Mouse (Mus musculus) adrenal gland, adult (tissue): Measurements from ENCODE around the gene Ptpn22.
"Not testable (repeated sequence)": the region's sequence is repeated elsewhere in the genome, so short reads cannot be mapped to it uniquely, and the experiment has no call there.

ENCODE experiments used
- DNase-seq, 2 experiments: peaks; one replicate each; pipeline ENCODE4 v3.0.0; 2022 to 2023; ENCODE audit warnings: low spot score in 1 of 2; ENCODE audit not compliant: inconsistent age in 2 of 2

Gene Ptpn22

GRCm38 (mm10) chr3:103858881-103859801 is at the start of gene Ptpn22:
TSS of gene Ptpn22 (plus strand) at chr3:103859795.
- DNase-seq = peak; percentile 11 to 27

- no peak for DNase-seq
These were observed 49.8 kb upstream of the Ptpn22 start for GRCm38 (mm10) chr3:103809799-103810150.

GRCm38 (mm10) chr3:103810967-103811366 is 48.6 kb upstream of the Ptpn22 start:
- no peak for DNase-seq

- DNase-seq = no peak
These were observed 32.0 kb upstream of the Ptpn22 start for GRCm38 (mm10) chr3:103827548-103827947.

- no peak for DNase-seq
These were observed 30.6 kb upstream of the Ptpn22 start for GRCm38 (mm10) chr3:103829036-103829435.

GRCm38 (mm10) chr3:103830681-103831080 is 28.9 kb upstream of the Ptpn22 start:
- peak in 1 of 2 experiments; percentile 30 for DNase-seq

GRCm38 (mm10) chr3:103831146-103831545 is 28.4 kb upstream of the Ptpn22 start:
- no peak for DNase-seq

GRCm38 (mm10) chr3:103832426-103832825 is 27.2 kb upstream of the Ptpn22 start, which contains the start of gene Bcl2l15:
TSS of gene Bcl2l15 (plus strand) at chr3:103832601.
- DNase-seq = no peak

- no peak for DNase-seq
These were observed 25.6 kb upstream of the Ptpn22 start for GRCm38 (mm10) chr3:103834001-103834400.

- no peak for DNase-seq
These were observed 24.2 kb upstream of the Ptpn22 start for GRCm38 (mm10) chr3:103835272-103835950.

- DNase-seq = no peak
These were observed 23.7 kb upstream of the Ptpn22 start for GRCm38 (mm10) chr3:103835951-103836310.

GRCm38 (mm10) chr3:103836453-103836852 is 23.1 kb upstream of the Ptpn22 start:
- DNase-seq = no peak

GRCm38 (mm10) chr3:103839711-103840110 is 19.9 kb upstream of the Ptpn22 start:
- DNase-seq = no peak

GRCm38 (mm10) chr3:103840195-103840594 is 19.4 kb upstream of the Ptpn22 start:
- DNase-seq = not testable (repeated sequence)

- DNase-seq = not testable (repeated sequence)
These were observed 18.6 kb upstream of the Ptpn22 start for GRCm38 (mm10) chr3:103840946-103841345.

GRCm38 (mm10) chr3:103850644-103851363 is 8.8 kb upstream of the Ptpn22 start:
- DNase-seq = no peak

- no peak for DNase-seq
These were observed 8.1 kb upstream of the Ptpn22 start for GRCm38 (mm10) chr3:103851481-103851880.

GRCm38 (mm10) chr3:103851882-103852281 is 7.7 kb upstream of the Ptpn22 start:
- no peak for DNase-seq

GRCm38 (mm10) chr3:103852565-103853299 is 6.9 kb upstream of the Ptpn22 start:
- peak; percentile 18 to 74 for DNase-seq

- no peak for DNase-seq
These were observed 5.8 kb upstream of the Ptpn22 start for GRCm38 (mm10) chr3:103853804-103854203.
